Mouse (Mus musculus) bone marrow macrophage, adult 2 months (primary cell): ENCODE data around the gene Lpin3.

Source experiments
- CTCF ChIP-seq: IDR thresholded peaks from 2 replicates; pipeline ENCODE4 v1.5.1; 2012; ENCODE audit warnings: low read depth, mild to moderate bottlenecking, low read length, moderate library complexity
- POLR2A ChIP-seq: IDR thresholded peaks from 2 replicates; pipeline ENCODE4 v1.6.1; 2012; ENCODE audit warnings: mild to moderate bottlenecking, low read depth, low read length, borderline replicate concordance

- TF ChIP-seq CTCF (no peak), POLR2A (no peak)
Measured at GRCm38 (mm10) chr2:160914656-160915055, 34.2 kb downstream of the Lpin3 start.
